Mouse (Mus musculus) CD8-positive naive resting alpha-beta T cell, adult 57 days (primary cell): Measurements from ENCODE around the gene Zranb3. TPM values are rescaled to one million over a fixed set of nuclear protein-coding genes. Genes with fewer than 3 reads are reported as not detected.

Experiments used
- total RNA-seq: library from RNA; stranded (reverse); gene quantifications from one replicate; pipeline ENCODE4 v1.2.4, GENCODE M21; 2023

Gene Zranb3
- total RNA-seq = 6.7 TPM

DNA sequence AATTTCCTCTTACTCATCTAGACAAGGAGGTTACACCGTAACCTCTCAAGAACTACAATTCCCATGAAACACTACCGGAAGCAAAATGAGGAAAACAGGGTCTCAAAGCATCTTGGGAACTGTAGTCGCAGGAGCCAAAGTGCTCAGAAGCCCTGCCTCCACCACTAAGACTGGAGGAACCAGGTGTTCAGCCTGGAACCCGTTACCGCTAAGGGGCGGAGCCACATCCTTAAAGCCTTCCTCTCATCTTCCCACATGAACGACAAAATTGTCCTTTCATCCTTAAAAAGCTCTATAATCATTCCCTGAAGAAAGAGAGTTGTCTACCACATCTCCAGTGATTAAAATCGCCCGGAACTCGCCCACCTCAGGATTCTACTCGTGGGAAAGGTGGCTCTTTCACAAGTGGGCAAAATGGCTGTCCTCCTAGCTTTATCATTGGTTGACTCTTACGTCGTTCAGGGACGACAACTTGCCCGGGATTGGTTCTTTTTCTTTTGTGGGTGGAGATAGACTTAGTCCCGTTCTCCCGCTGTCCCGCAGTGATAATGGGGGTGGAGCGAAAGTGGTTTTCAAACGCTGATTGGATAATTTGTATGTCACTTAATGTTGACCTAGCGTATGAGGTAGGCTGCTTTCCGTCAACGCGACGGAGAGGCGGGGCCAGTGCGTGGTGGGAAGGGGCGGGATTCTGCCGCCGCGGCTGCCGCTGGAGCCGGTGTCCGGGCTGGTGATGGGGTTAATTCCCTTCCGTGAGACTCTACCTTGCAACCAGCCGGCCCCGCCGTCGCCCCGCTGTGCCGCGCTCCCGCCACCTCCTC, at the start of gene Zranb3, which contains the start of gene R3hdm1:
Gene Zranb3 (minus strand): TSS at position 407 of the 821 bp plus-strand sequence.
Gene R3hdm1 (plus strand): TSS at position 661 of the 821 bp plus-strand sequence.

Other genes with a start within 250 kb of the Zranb3 start
- 0.46 TPM for gene Map3k19, start 248.0 kb downstream of the Zranb3 start, total RNA-seq
- gene Rab3gap1, start 234.3 kb downstream of the Zranb3 start, total RNA-seq = 69.0 TPM
- 106 TPM for gene R3hdm1, start 254 bp upstream of the Zranb3 start, total RNA-seq
- 93.3 TPM for gene Ubxn4, start 140.9 kb upstream of the Zranb3 start, total RNA-seq
- gene Lct, start 225.3 kb upstream of the Zranb3 start, total RNA-seq = 0.37 TPM